Mouse (Mus musculus) c-Kit-positive CD71-negative TER-119-negative erythroid progenitor cells, embryonic 14.5 days (primary cell): ENCODE data around the gene Dtx2.

Experiments
- DNase-seq: peaks from one replicate; pipeline ENCODE4 v3.0.0-alpha.2; 2013; ENCODE audit warnings: low read depth

The Dtx2 gene

DNA sequence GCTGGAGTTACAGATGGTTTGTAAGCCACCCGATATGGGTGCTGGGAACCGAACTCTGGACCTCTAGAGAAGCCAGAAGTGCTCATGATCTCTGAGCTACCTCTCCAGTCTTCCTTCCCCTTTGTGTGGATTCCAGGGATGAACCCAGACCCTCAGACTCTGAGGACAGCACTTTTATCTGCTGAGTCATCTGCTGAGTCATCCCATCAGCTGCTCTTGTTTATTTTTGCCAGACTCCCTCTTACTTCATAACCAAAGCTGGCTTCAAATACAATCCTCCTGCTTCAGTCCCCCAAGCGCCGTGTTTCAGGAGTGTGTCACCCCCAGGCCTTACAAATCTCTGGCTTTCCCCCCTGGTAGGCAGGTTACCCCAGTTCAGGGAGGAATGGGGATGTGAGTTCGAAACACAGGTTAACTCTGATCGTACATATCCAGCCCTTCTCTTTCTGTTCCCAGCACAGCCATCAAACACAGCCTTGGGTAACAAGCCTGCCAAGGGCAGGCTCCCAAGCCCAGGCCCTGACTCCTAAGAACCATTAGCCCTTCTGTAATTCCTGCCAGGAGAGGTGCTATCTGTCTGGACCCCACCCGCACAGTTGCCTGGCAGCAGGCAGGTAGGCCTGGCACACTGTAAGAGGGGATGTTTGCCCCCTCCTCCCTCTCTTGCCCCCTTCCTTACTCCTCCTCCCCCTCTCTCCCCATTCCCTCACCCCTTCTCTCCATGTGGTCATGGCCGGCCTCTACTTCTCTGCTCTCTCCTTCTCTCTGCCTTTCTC, 18.5 kb upstream of the Dtx2 start:
- no peak for DNase-seq

DNA sequence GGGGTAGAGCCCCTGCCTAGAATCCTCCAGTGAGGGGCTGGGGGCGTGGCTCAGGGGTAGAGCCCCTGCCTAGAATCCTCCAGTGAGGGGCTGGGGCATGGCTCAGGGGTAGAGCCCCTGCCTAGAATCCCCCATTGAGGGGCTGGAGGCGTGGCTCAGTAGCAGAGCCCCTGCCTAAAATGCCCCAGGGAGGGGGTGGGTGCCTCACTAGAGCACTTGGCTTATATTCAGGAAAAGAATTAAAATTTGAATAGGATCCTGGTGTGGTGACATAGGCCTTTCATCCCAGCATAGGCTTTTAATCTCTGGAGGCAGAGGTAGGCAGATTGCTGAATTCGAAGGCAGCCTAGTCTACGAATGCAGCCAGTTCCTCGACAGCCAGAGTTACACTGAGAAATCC, 15.2 kb upstream of the Dtx2 start:
- DNase-seq = no peak

- DNase-seq = no peak
Observed at GRCm38 (mm10) chr5:135979904-135980303, 14.7 kb upstream of the Dtx2 start, which contains the start of gene Zp3. Zp3 (plus strand) TSS chr5:135980099.

GRCm38 (mm10) chr5:135982398-135982797, 12.2 kb upstream of the Dtx2 start:
- DNase-seq = peak; percentile 38

DNA sequence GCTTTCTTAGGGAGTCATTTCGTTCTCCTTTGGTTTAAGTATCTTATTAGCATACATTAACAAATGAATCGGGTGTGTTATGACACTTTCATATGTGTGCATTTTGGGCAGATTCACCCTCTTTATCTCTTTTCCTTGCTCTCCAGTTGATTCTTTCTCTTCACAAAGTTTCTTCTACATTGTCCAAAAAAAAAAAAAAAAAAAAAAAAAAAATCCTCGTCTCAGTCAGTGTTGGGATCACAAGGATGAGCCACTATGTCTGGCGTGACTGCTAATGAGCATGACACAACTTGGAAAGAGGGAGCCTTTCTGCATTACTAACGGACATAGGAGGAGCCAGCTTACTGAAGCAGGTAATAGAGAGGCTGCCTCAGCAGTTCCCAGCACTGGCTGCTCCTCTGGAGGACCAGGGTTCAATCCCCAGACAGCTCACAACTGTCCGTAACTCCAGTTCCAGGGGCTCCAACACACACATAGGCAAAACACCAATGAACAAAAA, 10.0 kb upstream of the Dtx2 start:
- DNase-seq = no peak

DNA sequence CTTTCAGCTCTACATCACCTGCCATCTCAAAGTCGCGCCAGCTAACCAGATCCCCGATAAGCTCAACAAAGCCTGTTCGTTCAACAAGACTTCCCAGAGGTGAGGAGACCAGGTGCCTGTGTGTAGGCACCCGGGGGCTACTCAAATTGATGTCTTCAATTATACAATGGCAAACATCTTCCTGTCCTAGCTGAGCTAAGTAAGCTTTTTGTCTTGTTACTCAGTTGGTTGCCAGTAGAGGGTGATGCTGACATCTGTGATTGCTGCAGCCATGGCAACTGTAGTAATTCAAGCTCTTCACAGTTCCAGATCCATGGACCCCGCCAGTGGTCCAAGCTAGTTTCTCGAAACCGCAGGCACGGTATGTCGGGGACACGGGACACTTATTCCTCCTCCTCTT, 7.4 kb upstream of the Dtx2 start:
- no peak for DNase-seq

DNA sequence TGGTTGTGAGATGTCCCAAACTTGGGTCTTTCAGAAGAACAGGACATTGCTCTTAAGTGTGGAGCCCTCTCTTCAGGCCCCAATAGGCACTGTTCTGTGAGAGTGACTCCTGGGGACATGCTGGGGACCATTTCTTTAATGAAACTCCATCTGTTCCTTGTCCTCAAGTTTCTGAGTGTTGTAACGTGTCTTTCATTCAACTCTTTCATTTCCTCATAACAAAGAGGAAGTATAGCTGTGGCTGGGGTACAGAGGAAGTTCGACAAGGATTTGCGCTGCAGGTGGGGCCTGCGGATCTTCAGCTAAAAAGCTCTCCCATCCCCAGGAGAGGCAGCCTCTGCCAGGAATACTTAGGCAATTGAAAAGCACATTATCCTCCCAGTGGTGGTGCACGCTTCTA, 4.0 kb upstream of the Dtx2 start:
- DNase-seq = peak; percentile 32

GRCm38 (mm10) chr5:135993381-135993965, 1.1 kb upstream of the Dtx2 start:
- DNase-seq = no peak

GRCm38 (mm10) chr5:135994335-135994724, 270 bp upstream of the Dtx2 start:
- no peak for DNase-seq

GRCm38 (mm10) chr5:135996162-135996561, 1.6 kb downstream of the Dtx2 start:
- no peak for DNase-seq

DNA sequence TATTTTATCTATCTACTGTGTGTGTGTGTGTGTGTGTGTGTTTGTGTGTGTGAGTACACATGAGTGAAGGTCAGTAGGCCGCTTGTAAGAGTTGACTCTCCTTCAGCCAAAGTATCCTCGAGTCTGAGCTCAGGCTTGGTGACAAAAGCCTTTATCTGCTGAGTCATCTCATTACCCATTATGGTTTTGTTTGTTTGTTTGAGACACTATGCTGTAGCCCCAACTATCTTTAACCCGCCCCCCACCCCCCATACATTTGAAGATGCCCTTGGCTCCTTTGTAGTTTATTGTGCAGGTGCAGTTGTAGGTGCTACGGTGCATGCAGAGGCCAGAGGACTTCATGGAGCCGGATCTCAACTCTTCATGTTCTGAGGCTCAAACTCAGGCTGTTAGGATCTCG, 6.6 kb downstream of the Dtx2 start:
- DNase-seq = no peak

GRCm38 (mm10) chr5:136002325-136002724, 7.7 kb downstream of the Dtx2 start:
- no peak for DNase-seq

- DNase-seq = no peak
Observed at GRCm38 (mm10) chr5:136002751-136003151, 8.2 kb downstream of the Dtx2 start.

DNA sequence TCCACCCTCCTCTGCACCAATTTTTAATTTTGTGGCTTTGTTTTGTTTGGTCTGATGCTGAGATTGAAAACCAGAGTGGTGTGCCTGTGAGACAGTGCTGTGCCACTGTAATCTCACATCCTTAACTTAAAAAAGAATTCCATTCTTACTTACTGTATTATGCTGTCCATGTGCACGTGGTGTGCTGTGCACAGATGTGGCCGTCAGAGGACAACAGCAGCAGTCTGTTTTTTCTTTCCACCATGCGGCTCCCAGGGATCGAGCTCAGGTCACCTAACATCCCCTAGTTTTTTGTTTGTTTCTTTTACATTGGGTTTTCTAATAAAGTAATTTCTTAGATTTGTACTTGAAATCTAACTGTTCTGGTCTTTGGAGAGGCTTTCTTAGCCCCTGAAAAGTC, 9.9 kb downstream of the Dtx2 start:
- no peak for DNase-seq

- DNase-seq = no peak
Observed at GRCm38 (mm10) chr5:136007745-136008144, 13.1 kb downstream of the Dtx2 start.

DNA sequence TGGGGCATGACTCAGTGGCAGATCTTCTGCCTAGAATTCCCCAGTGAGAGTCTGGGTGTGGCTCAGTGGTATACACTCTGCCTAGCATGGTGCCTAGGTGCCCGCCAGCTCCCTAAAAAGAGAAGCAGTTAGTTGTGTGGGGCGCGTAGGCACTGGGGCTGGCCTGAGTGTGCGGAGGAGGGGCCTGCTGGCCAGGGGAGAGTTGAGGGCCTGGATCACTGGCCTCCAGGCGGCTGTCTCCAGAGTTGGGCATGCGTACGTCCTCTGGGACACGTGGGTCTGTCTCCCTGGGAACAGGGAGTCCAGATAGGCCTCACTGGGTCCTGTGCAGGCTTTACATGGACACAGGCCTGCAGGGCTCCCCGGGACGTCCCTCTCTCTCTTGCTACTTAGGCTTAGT, 20.3 kb downstream of the Dtx2 start:
- DNase-seq = no peak

DNA sequence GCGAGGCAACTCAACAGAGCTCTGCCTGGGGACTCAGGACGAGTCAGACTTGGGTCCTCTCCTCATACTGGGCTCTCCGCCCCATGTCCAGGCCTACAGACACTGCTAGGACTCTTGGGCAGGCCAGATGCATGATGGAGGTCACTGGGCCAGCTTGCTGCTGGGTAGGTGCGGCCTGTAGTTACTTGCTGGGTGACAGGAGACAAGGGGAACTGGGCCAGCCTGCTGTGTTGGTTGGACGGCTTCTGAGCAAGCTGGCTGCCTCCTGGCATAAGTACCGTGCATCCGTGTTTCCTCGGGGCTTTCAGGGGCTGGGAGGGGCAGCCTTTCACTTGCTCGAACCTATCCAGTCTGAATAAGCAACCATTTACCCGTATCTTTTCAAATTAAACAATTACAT, 21.0 kb downstream of the Dtx2 start:
- no peak for DNase-seq

DNA sequence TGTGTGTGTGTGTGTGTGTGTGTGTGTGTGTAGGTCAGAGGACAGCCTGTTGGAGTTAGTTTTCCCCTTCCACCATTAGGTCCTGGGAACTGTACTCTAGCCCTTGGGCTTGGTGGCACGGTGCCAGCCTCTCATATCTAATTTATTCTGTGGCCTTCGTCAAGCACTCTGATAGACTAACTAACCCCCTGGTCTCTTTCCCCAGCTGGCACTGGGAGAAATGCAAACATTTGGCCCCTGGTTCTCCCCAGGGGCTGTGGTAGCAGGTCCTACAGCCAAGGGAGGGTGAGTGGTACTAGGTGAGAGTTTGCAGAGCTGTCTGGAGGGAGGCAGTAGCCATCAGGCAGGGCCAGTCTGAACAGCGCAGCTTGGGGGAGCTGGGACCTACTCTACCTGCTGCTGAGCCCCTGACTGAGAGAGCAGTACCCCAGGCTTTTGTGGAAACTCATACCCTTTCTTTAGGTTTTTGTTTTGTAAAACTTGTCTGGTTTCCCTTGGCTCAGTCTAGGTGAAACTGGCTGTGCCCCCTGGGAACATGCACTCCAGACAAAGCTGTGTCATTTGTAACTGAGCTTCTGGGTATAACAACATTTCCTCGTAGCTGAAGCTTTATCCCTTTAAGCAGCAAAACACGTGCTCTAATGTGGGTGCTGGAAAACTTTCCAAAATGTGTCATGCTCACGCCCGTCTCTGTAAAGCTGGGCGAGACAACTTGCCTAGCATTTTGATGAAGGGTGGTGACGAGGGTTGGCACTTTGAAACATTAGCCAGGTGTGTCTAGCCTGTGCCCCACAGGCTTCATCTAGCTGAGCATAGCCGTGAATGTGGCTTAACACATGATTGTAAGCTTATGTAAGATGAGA, 21.6 kb downstream of the Dtx2 start:
- no peak for DNase-seq

GRCm38 (mm10) chr5:136017262-136017661, 22.7 kb downstream of the Dtx2 start:
- DNase-seq = no peak

DNA sequence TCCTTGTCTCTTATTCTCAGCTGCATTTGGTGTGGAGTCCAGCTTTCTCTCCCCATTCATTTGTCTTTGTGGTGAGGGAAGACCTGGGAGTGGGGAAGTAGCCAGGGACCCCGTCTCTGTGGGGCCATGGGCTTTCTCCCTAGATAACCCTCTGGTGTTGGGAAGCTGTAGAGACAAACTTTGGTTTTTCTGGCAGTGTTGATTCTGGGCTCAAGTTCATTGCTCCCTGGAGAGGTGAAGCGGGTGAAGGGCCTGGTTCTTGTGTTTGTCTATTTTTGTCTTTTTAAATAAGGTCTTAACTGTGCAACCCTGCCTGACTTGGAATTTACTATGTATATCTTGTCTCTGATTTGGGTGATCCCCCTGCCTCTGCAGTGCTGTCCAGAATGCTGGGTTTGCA, 24.1 kb downstream of the Dtx2 start:
- no peak for DNase-seq

GRCm38 (mm10) chr5:136019907-136020306, 25.3 kb downstream of the Dtx2 start:
- DNase-seq = no peak

DNA sequence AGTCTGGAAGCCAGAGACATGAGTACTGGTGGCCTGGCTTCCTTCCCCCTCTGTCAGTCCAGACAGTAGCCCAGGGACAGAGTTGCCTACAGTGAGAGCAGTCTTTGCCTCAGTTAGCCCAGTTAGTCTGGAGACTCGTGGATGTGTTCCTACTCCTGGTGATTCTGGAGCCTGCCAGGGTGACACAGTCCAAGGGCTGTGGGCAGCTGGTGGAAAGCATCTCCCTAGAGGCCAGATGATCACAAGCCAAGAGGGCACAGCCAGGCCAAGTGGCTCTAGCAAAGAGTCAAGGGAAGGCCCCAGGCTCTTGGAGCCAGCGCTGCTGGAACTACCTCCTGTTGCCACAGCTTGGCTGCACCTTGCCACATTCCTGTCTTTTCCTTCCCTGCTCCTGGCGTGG, 31.1 kb downstream of the Dtx2 start:
- no peak for DNase-seq

DNA sequence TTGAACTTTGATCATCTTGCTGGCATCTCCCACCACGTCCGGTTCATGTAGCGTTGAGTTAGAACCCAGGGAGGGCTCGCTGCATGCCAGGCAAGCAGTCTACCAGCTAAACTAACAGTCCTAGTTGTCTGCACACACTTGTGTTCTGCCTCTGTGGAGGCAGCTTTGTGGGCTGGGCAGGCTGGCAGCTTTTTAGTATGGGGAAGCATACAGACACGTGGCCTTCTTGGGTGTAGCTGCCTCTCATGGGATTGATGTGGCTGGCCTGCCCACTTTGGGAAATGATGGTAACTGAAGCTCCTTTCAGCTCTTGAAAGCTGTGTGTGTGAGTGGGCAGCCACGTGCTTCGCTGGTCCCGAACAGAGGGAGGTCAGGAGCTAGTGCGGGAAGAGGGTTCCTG, 32.3 kb downstream of the Dtx2 start:
- DNase-seq = no peak
